Mouse (Mus musculus) liver, postnatal 0 days (tissue): ENCODE measurements around the gene Zc3h18.

Source experiments
- CTCF ChIP-seq: sonication (generic); IDR thresholded peaks from 2 replicates; pipeline ENCODE4 v1.5.1; 2016; ENCODE audit warnings: antibody characterized with exemption, low read depth
- EP300 ChIP-seq: IDR thresholded peaks from 2 replicates; pipeline ENCODE4 v1.6.1; 2016; ENCODE audit warnings: antibody characterized with exemption, low read depth, mild to moderate bottlenecking

DNA sequence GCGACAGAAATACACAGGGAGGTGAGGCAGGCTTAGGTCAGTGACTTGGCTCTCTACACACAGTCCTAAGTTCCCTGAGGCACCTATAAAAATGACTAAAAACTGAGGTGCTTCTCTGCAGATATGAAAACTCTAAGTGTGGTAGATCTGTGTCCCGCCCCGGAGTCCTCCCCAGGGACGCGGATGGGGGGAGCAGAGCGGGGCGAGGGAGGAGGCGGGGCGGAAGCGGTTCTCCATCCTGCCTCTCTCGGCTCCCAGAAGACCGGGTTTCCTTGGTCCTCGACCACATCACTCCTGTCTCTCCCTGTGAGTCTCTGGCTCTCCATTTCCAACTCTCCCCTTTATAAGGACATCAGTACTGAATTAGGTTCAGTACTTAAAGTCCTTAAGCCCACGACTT, 32.7 kb upstream of the Zc3h18 start:
- no peak for TF ChIP-seq CTCF
- TF ChIP-seq EP300, result no peak
